Mouse (Mus musculus): ENCODE measurements around the gene Frrs1l. TPM values are rescaled to one million over a fixed set of nuclear protein-coding genes. Genes with fewer than 3 reads are reported as not detected.

Gene Frrs1l
- total and polyA plus RNA-seq, 3 experiments: not detected

DNA sequence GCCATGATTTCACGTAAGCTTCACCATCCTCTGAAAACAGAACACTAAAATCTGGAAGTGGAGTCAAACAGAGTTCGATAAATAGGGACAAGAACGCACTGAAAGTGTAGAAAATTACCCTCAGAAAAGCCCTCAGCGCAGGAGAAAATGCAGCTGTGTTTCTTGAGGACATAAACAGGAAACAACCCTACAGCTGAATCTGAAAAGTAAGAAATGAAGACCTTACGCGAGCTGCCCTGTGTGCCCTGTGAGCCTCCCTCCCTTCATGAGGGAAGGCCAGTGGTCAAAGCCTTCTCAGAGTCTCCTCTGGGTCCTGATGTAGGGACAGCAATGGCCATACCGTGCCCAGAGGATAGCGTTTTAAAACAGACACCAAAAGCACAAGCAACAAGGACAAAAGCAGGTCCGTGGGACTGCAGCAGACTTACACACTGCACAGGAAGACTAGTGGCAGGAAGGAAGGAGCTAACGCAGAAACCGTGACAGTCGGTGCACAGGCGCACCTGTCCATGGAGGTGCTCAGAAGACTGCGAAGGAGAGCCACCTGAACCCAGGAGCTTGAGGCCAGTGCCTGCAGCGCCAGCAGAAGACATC is 74.4 kb downstream of the Frrs1l start:
- H3K36me3 ChIP-seq (replicated peaks in 1 of 2; ENCODE audit: control insufficient read depth in 1 of 2, insufficient read depth in 1 of 2, low read length in 1 of 2): peaks cover 30 to 73% of the 10 kb centered on the region in 2 experiments
- dilution Hi-C loops (cut with MboI; ENCODE audit: extremely low pct_ligation_motif_present, extremely low pct_unique_long_range_greater_than_20kb, low sequenced_read_pairs) (no loop called here), in situ Hi-C loops (cut with MboI; ENCODE audit: low pct_ligation_motif_present, low pct_unique_long_range_greater_than_20kb, low sequenced_read_pairs) (no loop called here)
- H3K4me2 ChIP-seq (ENCODE audit: insufficient read depth, low read depth, poor library complexity, severe bottlenecking): no peak overlapping the region
- H3K27me3 ChIP-seq (replicated peaks): no peaks in the 10 kb centered on the region
- H3K79me2 ChIP-seq (replicated peaks; ENCODE audit: control insufficient read depth, extremely low read depth, insufficient read depth, poor library complexity, severe bottlenecking): no peaks in the 10 kb centered on the region
- no peak for TF ChIP-seq CHD1 (IDR thresholded peaks at IDR 0.05; ENCODE audit: low read depth, low read length)
- no peak for TF ChIP-seq BHLHE40 (IDR thresholded peaks at IDR 0.05; ENCODE audit: low read depth, low read length)
- TF ChIP-seq MYC (IDR thresholded peaks at IDR 0.05; ENCODE audit: low read depth, low read length): no peak
- no peak for TF ChIP-seq USF2 (conservative IDR thresholded peaks at IDR 0.05; ENCODE audit: low read depth, low read length)
- TF ChIP-seq KAT2A (IDR thresholded peaks at IDR 0.05; ENCODE audit: insufficient replicate concordance, low read length): no peak
- TF ChIP-seq HCFC1 (IDR thresholded peaks at IDR 0.05; ENCODE audit: low read depth, low read length): no peak
- TF ChIP-seq TBP (conservative IDR thresholded peaks at IDR 0.05; ENCODE audit: low read depth, low read length): no peak
- no peak for TF ChIP-seq IRF4 (IDR thresholded peaks at IDR 0.05; ENCODE audit: low read depth, low read length)
- TF ChIP-seq PAX5 (IDR thresholded peaks at IDR 0.05; ENCODE audit: low read length): no peak
- TF ChIP-seq CTCF (conservative IDR thresholded peaks at IDR 0.05 in 1 of 2, IDR thresholded peaks at IDR 0.05 in 1 of 2; ENCODE audit: low read depth in 2 of 2, low read length in 2 of 2): no peak
- no peak for TF ChIP-seq TCF12 (IDR thresholded peaks at IDR 0.05; ENCODE audit: low read depth, low read length)
- TF ChIP-seq JUN (IDR thresholded peaks at IDR 0.05; ENCODE audit: insufficient read depth, low read depth, low read length): no peak
- TF ChIP-seq UBTF (IDR thresholded peaks at IDR 0.05; ENCODE audit: low read depth, low read length): no peak
- TF ChIP-seq JUND (conservative IDR thresholded peaks at IDR 0.05; ENCODE audit: low read depth, low read length): no peak
- no peak for TF ChIP-seq MEF2A (IDR thresholded peaks at IDR 0.05; ENCODE audit: borderline replicate concordance, low read depth, low read length)
- TF ChIP-seq MAX (IDR thresholded peaks at IDR 0.05; ENCODE audit: low read length): no peak
- no peak for TF ChIP-seq ZKSCAN1 (IDR thresholded peaks at IDR 0.05; ENCODE audit: borderline replicate concordance, low read depth, low read length)
- TF ChIP-seq E2F4 (IDR thresholded peaks at IDR 0.05; ENCODE audit: insufficient replicate concordance, low read depth, low read length): no peak
- TF ChIP-seq POLR2A (IDR thresholded peaks at IDR 0.05; ENCODE audit: low read depth, low read length): no peak
- no peak for TF ChIP-seq NELFE (IDR thresholded peaks at IDR 0.05; ENCODE audit: low read depth, low read length)
- no peak overlapping the region for H3K4me3 ChIP-seq (replicated peaks in 1 of 3; ENCODE audit: low read depth in 2 of 3, low read length in 2 of 3, poor library complexity in 1 of 3)
- no peak for DNase-seq (ENCODE audit: extremely low read depth)
- no peak overlapping the region for H3K27ac ChIP-seq (ENCODE audit: insufficient read depth, low read depth)
- H3K4me1 ChIP-seq (ENCODE audit: control insufficient read depth in 1 of 2, insufficient read depth in 2 of 2): peaks cover 6 to 40% of the 10 kb centered on the region in 2 experiments; a peak in 3 of 4 replicates
- no peak overlapping the region for H3K9ac ChIP-seq (ENCODE audit: insufficient read depth, low read depth)
- H3K9me3 ChIP-seq (replicated peaks; ENCODE audit: low read length): no peaks in the 10 kb centered on the region

- dilution Hi-C loops (cut with MboI; ENCODE audit: extremely low pct_ligation_motif_present, extremely low pct_unique_long_range_greater_than_20kb, low sequenced_read_pairs): no loop called here
- in situ Hi-C loops (cut with MboI; ENCODE audit: low pct_ligation_motif_present, low pct_unique_long_range_greater_than_20kb, low sequenced_read_pairs): no loop called here
These were observed 75.4 kb downstream of the Frrs1l start for GRCm38 (mm10) chr4:56914761-56915160.

More at GRCm38 (mm10) chr4:56914761-56915160, 75.4 kb downstream of the Frrs1l start:
- H3K9me3 ChIP-seq (replicated peaks; ENCODE audit: low read length): no peaks in the 10 kb centered on the region
- H3K4me1 ChIP-seq (ENCODE audit: control insufficient read depth in 1 of 2, insufficient read depth in 2 of 2): peaks cover 6 to 40% of the 10 kb centered on the region in 2 experiments; a peak in 3 of 4 replicates
- H3K36me3 ChIP-seq (replicated peaks in 1 of 2; ENCODE audit: control insufficient read depth in 1 of 2, insufficient read depth in 1 of 2, low read length in 1 of 2): peaks cover 39 to 80% of the 10 kb centered on the region in 2 experiments
- no peaks in the 10 kb centered on the region for H3K27me3 ChIP-seq (replicated peaks)
- no peak for DNase-seq (ENCODE audit: extremely low read depth)
- no peak overlapping the region for H3K27ac ChIP-seq (ENCODE audit: insufficient read depth, low read depth)
- no peak overlapping the region for H3K4me3 ChIP-seq (replicated peaks in 1 of 3; ENCODE audit: low read depth in 2 of 3, low read length in 2 of 3, poor library complexity in 1 of 3)
- TF ChIP-seq USF1 (IDR thresholded peaks at IDR 0.05; ENCODE audit: low read depth, low read length) (no peak), POLR2AphosphoS2 (IDR thresholded peaks at IDR 0.05; ENCODE audit: low read depth, low read length) (no peak)
- H3K79me2 ChIP-seq (replicated peaks; ENCODE audit: control insufficient read depth, extremely low read depth, insufficient read depth, poor library complexity, severe bottlenecking): no peaks in the 10 kb centered on the region
- no peak overlapping the region for H3K9ac ChIP-seq (ENCODE audit: insufficient read depth, low read depth)
- no peak overlapping the region for H3K4me2 ChIP-seq (ENCODE audit: insufficient read depth, low read depth, poor library complexity, severe bottlenecking)
